Mouse (Mus musculus): ENCODE data around the gene Vmn1r201. TPM values are rescaled to one million over a fixed set of nuclear protein-coding genes. Genes with fewer than 3 reads are reported as not detected.

Vmn1r201 gene
- polyA plus RNA-seq (2015; fragmentation: Nextera tagmentation; extraction: Ambion mirVana): not detected in 2 replicates

- ATAC-seq: no peak
- no peak within 1 kb of the TSS for H3K4me3 ChIP-seq (ENCODE audit: low read length)
- H3K9me3 ChIP-seq (ENCODE audit: control insufficient read depth, low read length): no peaks in the 10 kb centered on the region
- no peaks in the 10 kb centered on the region for H3K4me1 ChIP-seq (ENCODE audit: control insufficient read depth, insufficient read depth, low read length)
- no peaks in the 10 kb centered on the region for H3K36me3 ChIP-seq (ENCODE audit: control insufficient read depth, insufficient read depth, low read length)
- no peak within 1 kb of the TSS for H3K9ac ChIP-seq (ENCODE audit: low read depth, low read length)
- H3K27me3 ChIP-seq (replicated peaks; ENCODE audit: control insufficient read depth, insufficient read depth, low read length): no peaks in the 10 kb centered on the region
- WGBS: 56% methylated on average over 1 of the region's 1 CpGs
- H3K4me2 ChIP-seq (ENCODE audit: low read depth, low read length): no peak within 1 kb of the TSS
- H3K27ac ChIP-seq (ENCODE audit: low read length): no peak within 1 kb of the TSS
Observed at GRCm38 (mm10) chr13:22471623-22472022, at the start of gene Vmn1r201. TSS of gene Vmn1r201 (plus strand) at chr13:22471923.

- no peaks in the 10 kb centered on the region for H3K36me3 ChIP-seq (ENCODE audit: control insufficient read depth, insufficient read depth, low read length)
- no peak overlapping the region for H3K27ac ChIP-seq (ENCODE audit: low read length)
- H3K4me3 ChIP-seq (ENCODE audit: low read length): no peak overlapping the region
- no peaks in the 10 kb centered on the region for H3K9me3 ChIP-seq (ENCODE audit: control insufficient read depth, low read length)
- no peak overlapping the region for H3K9ac ChIP-seq (ENCODE audit: low read depth, low read length)
- H3K4me2 ChIP-seq (ENCODE audit: low read depth, low read length): no peak overlapping the region
- no peaks in the 10 kb centered on the region for H3K27me3 ChIP-seq (replicated peaks; ENCODE audit: control insufficient read depth, insufficient read depth, low read length)
- ATAC-seq: no peak
- H3K4me1 ChIP-seq (ENCODE audit: control insufficient read depth, insufficient read depth, low read length): no peaks in the 10 kb centered on the region
Observed at GRCm38 (mm10) chr13:22455145-22455544, 16.6 kb upstream of the Vmn1r201 start.

GRCm38 (mm10) chr13:22502431-22502830 is 30.7 kb downstream of the Vmn1r201 start:
- Histone ChIP-seq H3K36me3 (ENCODE audit: control insufficient read depth, insufficient read depth, low read length) (no peaks in the 10 kb centered on the region), H3K27me3 (replicated peaks; ENCODE audit: control insufficient read depth, insufficient read depth, low read length) (no peaks in the 10 kb centered on the region), H3K4me1 (ENCODE audit: control insufficient read depth, insufficient read depth, low read length) (no peaks in the 10 kb centered on the region), H3K27ac (ENCODE audit: low read length) (no peak overlapping the region), H3K9me3 (ENCODE audit: control insufficient read depth, low read length) (no peaks in the 10 kb centered on the region), H3K4me3 (ENCODE audit: low read length) (no peak overlapping the region), H3K9ac (ENCODE audit: low read depth, low read length) (no peak overlapping the region), H3K4me2 (ENCODE audit: low read depth, low read length) (no peak overlapping the region)
- WGBS: 70% methylated on average over 3 of the region's 3 CpGs
- ATAC-seq: no peak

GRCm38 (mm10) chr13:22505281-22505680 is 33.6 kb downstream of the Vmn1r201 start, which contains the start of gene Vmn1r202:
TSS of gene Vmn1r202 (minus strand) at chr13:22505381.
- Histone ChIP-seq H3K4me2 (ENCODE audit: low read depth, low read length) (no peak within 1 kb of the TSS), H3K36me3 (ENCODE audit: control insufficient read depth, insufficient read depth, low read length) (no peaks in the 10 kb centered on the region), H3K4me1 (ENCODE audit: control insufficient read depth, insufficient read depth, low read length) (no peaks in the 10 kb centered on the region), H3K4me3 (ENCODE audit: low read length) (no peak within 1 kb of the TSS), H3K27ac (ENCODE audit: low read length) (no peak within 1 kb of the TSS), H3K9ac (ENCODE audit: low read depth, low read length) (no peak within 1 kb of the TSS), H3K9me3 (ENCODE audit: control insufficient read depth, low read length) (no peaks in the 10 kb centered on the region), H3K27me3 (replicated peaks; ENCODE audit: control insufficient read depth, insufficient read depth, low read length) (no peaks in the 10 kb centered on the region)
- ATAC-seq: no peak

GRCm38 (mm10) chr13:22517814-22518213 is 46.1 kb downstream of the Vmn1r201 start, which contains the start of gene Vmn1r203:
TSS of gene Vmn1r203 (plus strand) at chr13:22518114.
- no peaks in the 10 kb centered on the region for H3K27me3 ChIP-seq (replicated peaks; ENCODE audit: control insufficient read depth, insufficient read depth, low read length)
- H3K9me3 ChIP-seq (ENCODE audit: control insufficient read depth, low read length): no peaks in the 10 kb centered on the region
- H3K4me1 ChIP-seq (ENCODE audit: control insufficient read depth, insufficient read depth, low read length): no peaks in the 10 kb centered on the region
- no peak within 1 kb of the TSS for H3K4me3 ChIP-seq (ENCODE audit: low read length)
- H3K36me3 ChIP-seq (ENCODE audit: control insufficient read depth, insufficient read depth, low read length): no peaks in the 10 kb centered on the region
- no peak within 1 kb of the TSS for H3K4me2 ChIP-seq (ENCODE audit: low read depth, low read length)
- no peak for ATAC-seq
- no peak within 1 kb of the TSS for H3K9ac ChIP-seq (ENCODE audit: low read depth, low read length)
- H3K27ac ChIP-seq (ENCODE audit: low read length): no peak within 1 kb of the TSS

Other genes starting within 250 kb of the Vmn1r201 start
- not detected in 2 replicates for gene Vmn1r193, start 248.8 kb upstream of the Vmn1r201 start, polyA plus RNA-seq (2015; fragmentation: Nextera tagmentation; extraction: Ambion mirVana)
- not detected in 2 replicates for gene Vmn1r194, start 227.7 kb upstream of the Vmn1r201 start, polyA plus RNA-seq (2015; fragmentation: Nextera tagmentation; extraction: Ambion mirVana)
- gene Vmn1r195, start 201.4 kb upstream of the Vmn1r201 start, polyA plus RNA-seq (2015; fragmentation: Nextera tagmentation; extraction: Ambion mirVana): not detected in 2 replicates
- gene Vmn1r196, start 182.0 kb upstream of the Vmn1r201 start, polyA plus RNA-seq (2015; fragmentation: Nextera tagmentation; extraction: Ambion mirVana): not detected in 2 replicates
- gene Vmn1r197, start 147.3 kb upstream of the Vmn1r201 start, polyA plus RNA-seq (2015; fragmentation: Nextera tagmentation; extraction: Ambion mirVana): not detected in 2 replicates
- not detected in 2 replicates for gene Vmn1r198, start 121.6 kb upstream of the Vmn1r201 start, polyA plus RNA-seq (2015; fragmentation: Nextera tagmentation; extraction: Ambion mirVana)
- not detected in 2 replicates for gene Vmn1r199, start 92.1 kb upstream of the Vmn1r201 start, polyA plus RNA-seq (2015; fragmentation: Nextera tagmentation; extraction: Ambion mirVana)
- not detected in 2 replicates for gene Vmn1r200, start 81.5 kb upstream of the Vmn1r201 start, polyA plus RNA-seq (2015; fragmentation: Nextera tagmentation; extraction: Ambion mirVana)
- gene Vmn1r202, start 33.5 kb downstream of the Vmn1r201 start, polyA plus RNA-seq (2015; fragmentation: Nextera tagmentation; extraction: Ambion mirVana): not detected in 2 replicates
- gene Vmn1r203, start 46.2 kb downstream of the Vmn1r201 start, polyA plus RNA-seq (2015; fragmentation: Nextera tagmentation; extraction: Ambion mirVana): not detected in 2 replicates
- not detected in 2 replicates for gene Vmn1r204, start 81.3 kb downstream of the Vmn1r201 start, polyA plus RNA-seq (2015; fragmentation: Nextera tagmentation; extraction: Ambion mirVana)
- gene Vmn1r205, start 121.1 kb downstream of the Vmn1r201 start, polyA plus RNA-seq (2015; fragmentation: Nextera tagmentation; extraction: Ambion mirVana): not detected in 2 replicates
- gene Vmn1r206, start 152.3 kb downstream of the Vmn1r201 start, polyA plus RNA-seq (2015; fragmentation: Nextera tagmentation; extraction: Ambion mirVana): not detected in 2 replicates